Mouse (Mus musculus) midbrain, embryonic 11.5 days (tissue): ENCODE results near the gene Krr1. TPM values are rescaled to one million over a fixed set of nuclear protein-coding genes. Genes with fewer than 3 reads are reported as not detected.

Source experiments
- ATAC-seq: fragments of 200-750 bp; cut with Nextera tagmentation; 2 replicates; pipeline ENCODE4 v1.8.0; 2017; ENCODE audit warnings: moderate TSS enrichment, moderate library complexity; ENCODE audit not compliant: low FRiP score
- DNase-seq: peaks from one replicate; pipeline ENCODE4 v3.0.0; 2015; ENCODE audit warnings: low spot score; ENCODE audit errors: missing footprints
- H3K27ac ChIP-seq: fragments of 300-500 bp; sonication (generic); 2 replicates; pipeline ENCODE4 v1.5.1; 2014; ENCODE audit warnings: low read depth, low read length
- H3K27me3 ChIP-seq: fragments of 300-500 bp; sonication (generic); 2 replicates; pipeline ENCODE4 v1.6.1; 2014; ENCODE audit warnings: mild to moderate bottlenecking, low read length, moderate library complexity, mixed read lengths; ENCODE audit not compliant: control insufficient read depth, insufficient read depth
- H3K36me3 ChIP-seq: fragments of 300-500 bp; sonication (generic); 2 replicates; pipeline ENCODE4 v1.6.1; 2014; ENCODE audit warnings: mild to moderate bottlenecking, low read length, moderate library complexity, mixed read lengths; ENCODE audit not compliant: control insufficient read depth, insufficient read depth
- H3K4me1 ChIP-seq: fragments of 300-500 bp; sonication (generic); 2 replicates; pipeline ENCODE4 v1.6.1; 2014; ENCODE audit warnings: low read length; ENCODE audit not compliant: control insufficient read depth, insufficient read depth
- H3K4me2 ChIP-seq: fragments of 300-500 bp; sonication (generic); 2 replicates; pipeline ENCODE4 v1.6.1; 2014; ENCODE audit warnings: mild to moderate bottlenecking, moderate library complexity
- H3K4me3 ChIP-seq: fragments of 300-500 bp; sonication (generic); 2 replicates; pipeline ENCODE4 v1.5.1; 2014; ENCODE audit warnings: low read depth, low read length
- H3K9ac ChIP-seq: fragments of 300-500 bp; sonication (generic); 2 replicates; pipeline ENCODE4 v1.6.1; 2014; ENCODE audit warnings: low read length
- H3K9me3 ChIP-seq: fragments of 300-500 bp; sonication (generic); 2 replicates; pipeline ENCODE4 v1.6.1; 2016; ENCODE audit warnings: low read length; ENCODE audit not compliant: control insufficient read depth
- WGBS: fragments of 180-500 bp; shearing (Covaris S2); extraction: QIAGEN DNeasy Blood & Tissue Kit; methylation state at CpG from one replicate; pipeline ENCODE4 v1.1.7; 2014; 5-methylcytosine and 5-hydroxymethylcytosine counted together
- polyA plus RNA-seq: library from polyadenylated mRNA; unstranded; fragments of >200 nt; fragmentation: Nextera tagmentation; extraction: Ambion mirVana; gene quantifications from 2 replicates; pipeline ENCODE4 v1.2.1, GENCODE M21; 2014

Krr1 gene
- polyA plus RNA-seq, 1 experiment from 2014 or later, result 69.0 TPM

DNA sequence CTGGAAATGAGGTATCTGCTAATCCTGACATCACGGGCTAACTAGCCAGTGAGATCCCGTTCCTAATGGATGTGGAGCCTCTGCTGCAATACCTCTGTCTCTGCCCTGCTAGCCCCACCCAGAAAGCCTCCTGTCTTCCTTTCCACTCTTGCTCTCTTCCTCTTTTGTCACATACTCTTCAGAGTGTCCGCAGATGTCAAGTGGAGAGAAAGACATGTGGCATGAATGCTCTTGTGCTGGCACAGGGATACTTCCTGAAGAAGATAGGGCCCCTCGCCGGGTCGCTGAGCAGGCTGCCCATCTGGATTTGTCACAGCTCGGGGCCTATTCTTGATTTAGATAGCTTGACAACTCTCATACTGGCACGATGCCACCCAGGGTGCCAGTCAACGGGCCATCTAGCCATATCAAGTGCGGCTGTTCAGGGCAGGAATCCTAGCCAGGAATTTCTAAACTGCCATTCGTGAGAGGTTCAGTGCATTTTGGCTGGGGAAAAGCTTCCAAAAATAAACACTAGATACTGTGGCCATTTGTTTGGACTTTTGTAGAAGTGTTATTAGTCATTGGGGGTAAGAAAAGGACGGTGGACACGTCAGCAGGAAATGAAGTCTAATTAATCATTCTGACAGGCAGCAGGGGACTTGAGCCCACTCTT, 35.8 kb upstream of the Krr1 start:
- no peaks in the 10 kb centered on the region for H3K9me3 ChIP-seq
- no peak overlapping the region for H3K9ac ChIP-seq
- no peaks in the 10 kb centered on the region for H3K27me3 ChIP-seq
- H3K36me3 ChIP-seq, result no peaks in the 10 kb centered on the region
- no peak overlapping the region for H3K27ac ChIP-seq
- WGBS, result 75% methylated on average over 13 of the region's 13 CpGs
- peaks cover 9% of the 10 kb centered on the region for H3K4me1 ChIP-seq
- no peak for DNase-seq
- no peak overlapping the region for H3K4me3 ChIP-seq
- no peak overlapping the region for H3K4me2 ChIP-seq
- ATAC-seq, result no peak

DNA sequence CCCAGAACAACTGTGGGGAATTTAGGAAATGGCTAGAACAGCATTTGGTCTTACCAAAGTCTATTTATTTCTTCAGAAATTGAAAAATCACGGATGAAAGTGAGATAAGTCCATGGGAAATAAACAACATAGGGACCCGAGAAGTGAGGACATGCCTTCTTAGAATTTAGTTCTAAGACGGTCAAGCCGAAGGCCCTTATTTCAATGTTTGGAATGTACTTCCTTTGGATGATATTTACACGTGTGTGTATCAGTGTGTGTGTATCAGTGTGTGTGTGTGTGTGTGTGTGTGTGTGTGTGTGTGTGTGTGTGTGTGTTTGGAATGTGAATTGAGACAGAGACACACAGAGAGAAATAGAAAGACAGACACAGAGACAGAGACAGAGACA, 35.3 kb upstream of the Krr1 start:
- Histone ChIP-seq H3K4me1 (peaks cover 9% of the 10 kb centered on the region), H3K27ac (no peak overlapping the region), H3K9ac (no peak overlapping the region), H3K4me3 (no peak overlapping the region), H3K27me3 (no peaks in the 10 kb centered on the region), H3K4me2 (no peak overlapping the region), H3K9me3 (no peaks in the 10 kb centered on the region), H3K36me3 (no peaks in the 10 kb centered on the region)
- 91% methylated on average over 5 of the region's 5 CpGs for WGBS
- DNase-seq (no peak), ATAC-seq (no peak)

DNA sequence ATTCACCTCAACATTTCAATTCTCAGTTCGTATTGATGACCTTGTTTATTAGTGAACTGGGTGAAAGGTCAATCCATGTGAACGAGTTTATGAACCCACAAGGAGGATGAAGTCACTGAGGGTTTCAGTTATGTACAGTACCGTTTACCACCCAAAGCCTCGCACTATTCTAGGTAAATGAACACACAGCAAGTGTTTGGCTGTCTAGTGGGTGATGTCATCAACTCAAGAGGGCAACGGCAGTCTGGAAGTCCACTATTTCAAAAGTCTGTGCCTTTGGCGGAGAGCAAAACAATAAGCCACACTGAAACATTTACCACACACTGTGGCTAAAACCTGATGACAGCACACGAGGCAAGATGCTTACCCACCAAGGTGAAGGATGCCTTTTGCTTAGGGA, 29.4 kb upstream of the Krr1 start:
- 93% methylated on average over 7 of the region's 7 CpGs for WGBS
- Histone ChIP-seq H3K9ac (no peak overlapping the region), H3K36me3 (no peaks in the 10 kb centered on the region), H3K4me1 (no peaks in the 10 kb centered on the region), H3K27ac (no peak overlapping the region), H3K9me3 (no peaks in the 10 kb centered on the region), H3K27me3 (no peaks in the 10 kb centered on the region), H3K4me3 (no peak overlapping the region), H3K4me2 (no peak overlapping the region)
- DNase-seq (no peak), ATAC-seq (no peak)

DNA sequence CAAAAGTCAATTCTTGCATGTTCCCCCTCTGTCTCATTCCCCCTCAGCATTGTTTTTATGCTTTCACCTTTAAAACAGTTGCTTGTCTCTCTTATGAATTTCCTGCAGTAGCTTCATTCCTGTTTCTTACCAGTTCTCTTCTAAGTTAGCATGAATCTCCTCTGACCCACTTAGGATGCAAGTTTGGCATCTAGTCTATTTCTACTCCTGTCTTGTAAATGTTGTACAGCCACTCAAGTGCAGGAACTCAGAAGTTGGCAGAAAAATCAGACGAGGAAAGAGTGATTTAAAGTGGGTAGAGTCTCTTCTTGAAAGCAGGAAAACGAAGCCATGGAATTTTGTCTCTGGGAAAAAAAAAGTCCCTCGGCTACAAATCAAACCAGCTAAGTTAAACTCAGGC, 26.9 kb upstream of the Krr1 start:
- Histone ChIP-seq H3K9ac (no peak overlapping the region), H3K36me3 (no peaks in the 10 kb centered on the region), H3K4me2 (no peak overlapping the region), H3K27ac (no peak overlapping the region), H3K4me1 (peaks cover 4% of the 10 kb centered on the region; the same call in 1 of the 2 replicates), H3K9me3 (no peaks in the 10 kb centered on the region), H3K27me3 (no peaks in the 10 kb centered on the region), H3K4me3 (no peak overlapping the region)
- DNase-seq (no peak), ATAC-seq (no peak)
- WGBS, result 76% methylated on average over 3 of the region's 3 CpGs

DNA sequence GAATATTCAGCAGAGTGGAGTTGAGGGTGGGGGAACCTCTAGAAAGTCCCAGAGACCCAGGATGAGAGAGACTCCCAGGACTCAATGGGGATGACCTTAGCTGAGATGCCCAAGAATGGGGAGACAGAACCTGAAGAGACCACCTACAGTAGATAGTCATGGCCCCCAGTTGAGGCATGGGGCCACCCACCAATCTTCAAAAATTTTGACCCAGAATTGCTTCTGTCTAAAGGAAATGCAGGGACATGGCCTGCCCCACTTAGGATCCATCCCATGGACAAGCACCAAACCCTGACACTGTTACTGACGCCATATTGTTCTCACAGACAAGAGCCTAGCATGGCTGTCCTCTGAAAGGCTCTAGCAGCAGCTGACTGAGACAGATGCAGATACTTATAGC, 24.4 kb upstream of the Krr1 start:
- no peaks in the 10 kb centered on the region for H3K36me3 ChIP-seq
- H3K9me3 ChIP-seq, result no peaks in the 10 kb centered on the region
- ATAC-seq, result 0 out of 2 replicates have a peak, but pooled peaks have one; percentile 11
- H3K27me3 ChIP-seq, result no peaks in the 10 kb centered on the region
- H3K9ac ChIP-seq, result no peak overlapping the region
- no peak overlapping the region for H3K4me3 ChIP-seq
- peak; percentile 53 for DNase-seq
- whole genome bisulfite sequencing, result 92% methylated on average over 1 of the region's 1 CpGs
- H3K27ac ChIP-seq, result no peak overlapping the region
- H3K4me2 ChIP-seq, result no peak overlapping the region
- H3K4me1 ChIP-seq, result peaks cover 4% of the 10 kb centered on the region; the same call in 1 of the 2 replicates

DNA sequence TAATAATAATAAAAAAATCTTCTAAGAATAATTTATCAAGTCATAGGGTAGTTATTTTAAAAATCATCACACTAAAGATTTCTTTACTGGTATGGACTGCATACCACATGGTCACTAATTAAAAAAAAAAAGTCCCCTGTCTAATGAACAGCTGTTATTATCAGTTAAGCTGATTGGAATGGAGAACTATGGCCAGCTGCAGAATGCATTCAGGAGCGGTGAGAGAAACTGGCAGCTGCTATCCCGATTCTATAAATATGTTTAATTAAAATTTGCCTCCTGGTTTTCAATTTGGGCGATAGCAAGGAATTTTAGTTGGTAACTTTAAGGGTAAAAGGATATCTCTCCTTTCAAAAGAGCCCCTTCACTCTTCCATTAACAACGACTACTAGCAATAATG, 23.5 kb upstream of the Krr1 start:
- H3K27ac ChIP-seq, result no peak overlapping the region
- ATAC-seq (no peak), DNase-seq (no peak)
- H3K9ac ChIP-seq, result no peak overlapping the region
- no peaks in the 10 kb centered on the region for H3K36me3 ChIP-seq
- no peak overlapping the region for H3K4me3 ChIP-seq
- no peaks in the 10 kb centered on the region for H3K27me3 ChIP-seq
- H3K4me1 ChIP-seq, result peaks cover 4% of the 10 kb centered on the region; the same call in 1 of the 2 replicates
- no peaks in the 10 kb centered on the region for H3K9me3 ChIP-seq
- WGBS, result 23% methylated on average over 4 of the region's 4 CpGs
- H3K4me2 ChIP-seq, result no peak overlapping the region

DNA sequence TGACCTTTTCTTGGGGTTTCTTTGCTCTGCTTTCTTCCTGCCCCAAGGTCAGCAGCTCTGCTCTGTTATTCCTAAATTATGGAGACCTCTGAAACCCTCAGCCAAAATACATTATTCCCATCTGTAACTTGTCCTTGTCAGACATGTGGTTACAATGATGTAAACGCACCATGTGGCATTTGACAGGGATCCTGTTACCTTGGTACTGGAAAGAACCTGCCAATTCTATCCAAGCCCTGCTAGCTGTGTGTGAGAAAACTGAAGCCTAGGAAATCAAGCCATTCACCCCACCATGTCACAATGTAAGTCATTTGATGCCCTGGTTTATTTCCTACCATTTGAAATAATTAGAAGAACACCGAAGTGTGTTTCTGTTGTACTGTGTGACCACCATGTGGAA, 16.6 kb upstream of the Krr1 start:
- no peaks in the 10 kb centered on the region for H3K9me3 ChIP-seq
- no peak overlapping the region for H3K27ac ChIP-seq
- H3K4me2 ChIP-seq, result no peak overlapping the region
- no peaks in the 10 kb centered on the region for H3K27me3 ChIP-seq
- H3K4me1 ChIP-seq, result no peaks in the 10 kb centered on the region
- WGBS, result 86% methylated on average over 2 of the region's 2 CpGs
- H3K36me3 ChIP-seq, result no peaks in the 10 kb centered on the region
- no peak overlapping the region for H3K4me3 ChIP-seq
- no peak overlapping the region for H3K9ac ChIP-seq
- ATAC-seq, result no peak
- DNase-seq, result peak; percentile 21

DNA sequence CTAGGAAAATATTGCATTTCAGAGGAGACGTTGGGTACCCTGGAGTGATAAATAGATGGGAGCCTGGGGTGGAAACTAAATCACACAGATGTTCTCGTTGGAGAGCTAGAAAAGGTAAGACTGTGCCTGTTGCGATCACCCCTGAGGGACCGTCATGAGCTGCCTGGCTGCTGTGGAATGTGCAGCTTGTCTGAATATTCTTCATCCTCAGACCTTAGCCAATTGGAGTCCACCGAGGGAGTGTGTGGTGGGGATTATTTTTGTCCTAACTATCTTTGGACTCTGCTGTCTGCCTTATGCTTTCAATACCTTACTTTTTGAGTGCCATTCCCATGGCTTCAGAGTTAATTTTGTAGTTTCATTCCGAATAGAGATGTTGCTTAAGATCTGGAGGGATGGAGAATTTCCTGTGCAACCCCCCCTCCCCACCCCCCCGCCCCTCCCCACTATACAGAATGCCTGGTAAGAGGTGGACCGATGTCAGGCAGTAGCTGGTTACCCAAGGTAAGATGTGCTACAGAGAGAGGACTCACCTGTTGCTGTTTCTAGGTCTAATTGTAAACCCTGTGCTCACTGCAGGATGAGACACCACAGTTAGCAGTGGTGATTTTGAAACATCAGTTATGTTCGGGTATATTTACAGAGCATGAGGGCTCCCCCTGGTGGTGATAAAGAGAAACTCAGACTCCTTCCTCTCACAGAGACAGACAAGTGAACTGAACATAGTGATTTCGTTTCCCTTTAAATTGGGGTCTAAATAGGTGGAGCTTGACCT, 15.0 kb upstream of the Krr1 start:
- no peaks in the 10 kb centered on the region for H3K27me3 ChIP-seq
- no peak overlapping the region for H3K4me3 ChIP-seq
- H3K9ac ChIP-seq, result no peak overlapping the region
- ATAC-seq (peak; percentile 85), DNase-seq (peak; percentile 93)
- H3K4me1 ChIP-seq, result no peaks in the 10 kb centered on the region
- H3K27ac ChIP-seq, result no peak overlapping the region
- no peaks in the 10 kb centered on the region for H3K9me3 ChIP-seq
- 59% methylated on average over 10 of the region's 10 CpGs for WGBS
- no peak overlapping the region for H3K4me2 ChIP-seq
- H3K36me3 ChIP-seq, result no peaks in the 10 kb centered on the region

DNA sequence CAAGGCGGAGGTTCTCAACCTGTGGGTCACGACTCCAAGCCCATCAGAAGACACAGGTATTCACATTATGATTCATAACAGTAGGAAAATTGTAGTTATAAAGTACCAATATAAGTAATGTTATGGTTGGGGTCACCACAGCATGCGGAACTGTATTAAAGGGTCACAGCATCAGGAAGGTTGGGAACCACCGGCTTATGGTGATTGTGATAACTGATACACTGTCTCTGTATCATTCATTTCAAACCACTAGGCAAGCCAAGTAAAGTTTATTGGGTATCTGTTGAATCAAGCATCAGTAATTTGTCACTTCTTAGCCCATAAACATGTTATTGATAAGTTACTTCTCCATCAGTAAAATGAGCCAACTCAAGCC, 14.4 kb upstream of the Krr1 start:
- no peaks in the 10 kb centered on the region for H3K36me3 ChIP-seq
- H3K4me1 ChIP-seq, result no peaks in the 10 kb centered on the region
- no peak overlapping the region for H3K27ac ChIP-seq
- H3K9me3 ChIP-seq, result no peaks in the 10 kb centered on the region
- no peak overlapping the region for H3K9ac ChIP-seq
- no peaks in the 10 kb centered on the region for H3K27me3 ChIP-seq
- no peak overlapping the region for H3K4me3 ChIP-seq
- DNase-seq (peak; percentile 73), ATAC-seq (peak; percentile 64)
- 40% methylated on average over 4 of the region's 4 CpGs for WGBS
- H3K4me2 ChIP-seq, result no peak overlapping the region
